Mouse (Mus musculus): ENCODE results near the gene Plet1.

- TF ChIP-seq CTCF (IDR thresholded peaks at IDR 0.05; ENCODE audit: low read depth) (no peak), EP300 (optimal IDR thresholded peaks at IDR 0.05) (no peak)
Measured at GRCm38 (mm10) chr9:50482743-50483142, 11.6 kb upstream of the Plet1 start.

All from stomach, postnatal 0 days (tissue).